Mouse (Mus musculus): ENCODE data around the gene Slc44a5. TPM values are rescaled to one million over a fixed set of nuclear protein-coding genes. Genes with fewer than 3 reads are reported as not detected.

Slc44a5 gene
- polyA plus RNA-seq, 1 experiment from 2014 or later, result 0.73 TPM

DNA sequence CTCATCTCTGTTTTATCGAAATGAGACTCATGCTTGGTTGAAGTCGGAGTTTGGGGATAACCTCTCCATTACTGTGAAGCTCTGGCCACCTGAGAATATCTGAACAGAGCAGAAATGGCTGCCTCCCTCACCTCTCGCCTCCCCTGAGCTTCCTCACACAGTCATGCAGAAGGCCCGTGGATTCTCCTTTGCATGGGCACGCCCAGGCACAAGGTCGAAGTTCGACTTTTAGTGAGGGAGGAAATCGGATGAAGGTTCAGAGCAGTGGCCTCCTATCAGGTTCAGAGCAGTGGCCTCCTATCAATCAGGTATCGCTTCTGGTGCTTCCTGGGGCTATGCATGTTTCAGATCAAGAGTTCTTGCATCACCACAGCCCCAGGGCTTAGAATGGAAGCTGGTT is 295.1 kb downstream of the Slc44a5 start:
- WGBS, result 67% methylated on average over 9 of the region's 9 CpGs
- H3K27me3 ChIP-seq, result peaks cover 37% of the 10 kb centered on the region
- no peak overlapping the region for H3K27ac ChIP-seq
- H3K9me3 ChIP-seq, result no peaks in the 10 kb centered on the region
- peaks cover 3% of the 10 kb centered on the region; the same call in 1 of the 2 replicates for H3K4me1 ChIP-seq
- H3K36me3 ChIP-seq, result no peaks in the 10 kb centered on the region
- H3K4me2 ChIP-seq, result no peak overlapping the region
- no peak overlapping the region for H3K4me3 ChIP-seq
- no peak for ATAC-seq (ENCODE audit: insufficient number of reproducible peaks, low FRiP score, low TSS enrichment, low read depth)
- H3K9ac ChIP-seq, result no peak overlapping the region

DNA sequence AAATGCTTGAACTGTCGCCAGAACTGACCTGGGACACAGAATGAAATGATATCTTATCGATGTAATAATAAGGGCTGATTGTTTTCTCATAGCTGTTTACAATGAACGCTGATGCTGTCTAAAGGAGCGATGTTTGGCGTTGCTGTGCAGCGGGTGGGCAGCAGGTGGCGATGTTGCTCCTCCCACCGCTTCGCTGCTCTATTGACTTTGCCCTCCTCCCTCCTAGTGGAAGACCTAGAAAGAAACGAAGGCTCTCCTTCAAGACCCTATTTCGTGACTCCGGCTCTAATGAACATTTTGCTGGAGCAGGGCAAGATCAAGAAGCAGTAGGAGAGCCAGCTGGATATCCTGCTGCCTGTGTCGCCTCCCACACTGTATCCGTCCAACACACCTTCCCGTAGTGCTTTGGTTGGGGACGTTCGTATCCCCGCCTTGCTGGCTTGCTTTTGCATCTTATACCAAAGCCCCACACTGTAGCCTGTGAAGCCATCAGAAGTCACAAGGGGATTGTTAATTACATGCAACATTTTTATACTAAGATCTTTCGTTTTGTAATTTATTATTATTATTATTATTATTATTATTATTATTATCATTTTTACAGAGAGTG is 296.6 kb downstream of the Slc44a5 start:
- Histone ChIP-seq H3K4me3 (peak overlapping the region; percentile 23), H3K27ac (no peak overlapping the region), H3K27me3 (peaks cover 34% of the 10 kb centered on the region), H3K9me3 (no peaks in the 10 kb centered on the region), H3K4me1 (peaks cover 3% of the 10 kb centered on the region; the same call in 1 of the 2 replicates), H3K4me2 (peak overlapping the region; percentile 43), H3K36me3 (no peaks in the 10 kb centered on the region), H3K9ac (no peak overlapping the region)
- 14% methylated on average over 19 of the region's 19 CpGs for WGBS
- no peak for ATAC-seq (ENCODE audit: insufficient number of reproducible peaks, low FRiP score, low TSS enrichment, low read depth)

DNA sequence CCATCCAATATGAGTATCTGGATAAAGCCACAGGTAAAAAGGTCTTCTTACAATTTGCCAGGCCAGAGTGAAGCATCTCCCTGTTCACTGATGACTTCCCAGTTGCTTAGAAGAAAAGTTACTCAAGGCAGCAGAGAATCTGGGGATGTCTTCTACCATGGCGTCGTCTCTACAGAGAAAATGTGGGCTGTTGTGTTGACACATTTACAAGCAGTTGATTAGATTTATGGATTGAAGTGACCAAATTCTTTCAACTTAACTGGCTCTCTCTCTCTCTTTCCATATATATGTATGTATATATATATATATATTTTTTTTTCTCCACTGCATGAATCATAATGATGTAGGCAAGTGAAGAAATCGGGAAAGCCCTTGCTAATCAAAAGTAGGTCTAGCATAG is 301.4 kb downstream of the Slc44a5 start:
- peaks cover 3% of the 10 kb centered on the region; the same call in 1 of the 2 replicates for H3K4me1 ChIP-seq
- H3K27ac ChIP-seq, result no peak overlapping the region
- WGBS, result 31% methylated on average over 3 of the region's 3 CpGs
- H3K9ac ChIP-seq, result no peak overlapping the region
- peaks cover 32% of the 10 kb centered on the region; the same call in 1 of the 2 replicates for H3K27me3 ChIP-seq
- H3K4me2 ChIP-seq, result no peak overlapping the region
- ATAC-seq (ENCODE audit: insufficient number of reproducible peaks, low FRiP score, low TSS enrichment, low read depth), result no peak
- no peaks in the 10 kb centered on the region for H3K36me3 ChIP-seq
- H3K9me3 ChIP-seq, result no peaks in the 10 kb centered on the region
- H3K4me3 ChIP-seq, result no peak overlapping the region

DNA sequence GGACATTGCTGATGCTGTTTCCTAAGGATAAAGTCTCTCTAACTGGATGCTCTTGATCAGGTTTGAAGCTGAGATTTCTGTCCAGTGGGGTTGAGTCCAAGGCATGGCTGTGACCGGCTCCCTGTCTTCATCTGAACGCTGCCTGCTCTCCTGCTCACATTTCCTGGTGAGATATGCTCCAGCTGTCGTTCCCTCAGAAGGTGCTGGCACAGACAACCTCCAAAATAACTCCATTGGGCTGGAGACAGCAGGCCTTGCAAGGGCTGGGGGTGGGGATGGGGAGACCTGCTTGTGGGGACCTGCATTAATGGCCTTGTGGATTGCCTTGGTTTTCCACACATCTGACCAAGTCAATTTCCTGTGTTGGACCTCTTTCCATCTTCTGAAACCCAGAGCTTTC is 311.0 kb downstream of the Slc44a5 start:
- Histone ChIP-seq H3K4me2 (no peak overlapping the region), H3K27me3 (peaks cover 29% of the 10 kb centered on the region), H3K27ac (no peak overlapping the region), H3K36me3 (no peaks in the 10 kb centered on the region), H3K4me1 (peaks cover 6% of the 10 kb centered on the region; the same call in 1 of the 2 replicates), H3K9ac (no peak overlapping the region), H3K9me3 (no peaks in the 10 kb centered on the region), H3K4me3 (no peak overlapping the region)
- WGBS, result 27% methylated on average over 3 of the region's 3 CpGs
- ATAC-seq (ENCODE audit: insufficient number of reproducible peaks, low FRiP score, low TSS enrichment, low read depth), result no peak

DNA sequence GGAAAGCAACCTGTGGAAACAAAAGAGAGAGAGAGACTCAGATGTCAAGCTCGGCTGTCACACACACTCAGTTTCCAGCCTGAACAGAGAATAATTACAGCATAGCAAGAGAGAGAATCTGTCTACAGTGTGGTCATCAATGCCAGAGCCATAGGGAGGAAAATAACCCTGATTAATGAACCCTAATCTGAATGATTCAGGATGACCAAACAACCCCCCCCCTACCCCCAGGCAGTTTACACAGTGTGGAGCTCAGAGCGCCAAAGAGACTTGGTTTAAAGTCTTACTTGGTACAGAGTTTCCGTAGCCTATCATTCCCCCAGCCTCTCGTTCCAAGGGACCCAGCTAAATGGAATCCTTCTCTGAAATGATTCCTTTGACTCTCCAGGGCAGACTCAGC is 312.1 kb downstream of the Slc44a5 start:
- ATAC-seq (ENCODE audit: insufficient number of reproducible peaks, low FRiP score, low TSS enrichment, low read depth), result no peak
- 46% methylated on average over 4 of the region's 4 CpGs for WGBS
- H3K4me2 ChIP-seq, result no peak overlapping the region
- no peaks in the 10 kb centered on the region for H3K9me3 ChIP-seq
- peaks cover 6% of the 10 kb centered on the region; the same call in 1 of the 2 replicates for H3K4me1 ChIP-seq
- H3K36me3 ChIP-seq, result no peaks in the 10 kb centered on the region
- peaks cover 28% of the 10 kb centered on the region for H3K27me3 ChIP-seq
- H3K27ac ChIP-seq, result no peak overlapping the region
- no peak overlapping the region for H3K9ac ChIP-seq
- H3K4me3 ChIP-seq, result no peak overlapping the region

DNA sequence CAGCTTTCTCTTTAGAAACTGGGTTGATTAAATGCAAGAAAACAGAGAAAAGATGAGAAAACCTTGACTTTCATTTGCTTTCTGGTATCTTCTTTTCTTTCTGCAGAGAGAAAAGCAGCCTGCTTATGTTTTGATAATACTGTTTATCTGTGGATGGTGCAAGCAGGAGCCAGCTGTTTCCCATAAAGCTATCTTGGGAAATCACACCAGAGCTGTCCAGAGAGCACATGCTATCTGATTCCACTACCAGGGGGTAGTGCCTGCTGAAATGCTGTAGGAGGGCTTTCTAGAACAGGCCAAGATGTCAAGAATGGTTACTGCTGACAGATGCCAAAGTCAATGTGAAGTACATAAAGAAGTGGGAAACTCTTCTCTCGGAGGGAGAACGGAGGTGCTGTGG is 314.0 kb downstream of the Slc44a5 start:
- Histone ChIP-seq H3K4me3 (no peak overlapping the region), H3K4me2 (no peak overlapping the region), H3K27ac (no peak overlapping the region), H3K27me3 (peaks cover 32% of the 10 kb centered on the region), H3K9me3 (no peaks in the 10 kb centered on the region), H3K4me1 (peaks cover 6% of the 10 kb centered on the region; the same call in 1 of the 2 replicates), H3K36me3 (no peaks in the 10 kb centered on the region), H3K9ac (no peak overlapping the region)
- WGBS, result 68% methylated on average over 2 of the region's 2 CpGs
- no peak for ATAC-seq (ENCODE audit: insufficient number of reproducible peaks, low FRiP score, low TSS enrichment, low read depth)

DNA sequence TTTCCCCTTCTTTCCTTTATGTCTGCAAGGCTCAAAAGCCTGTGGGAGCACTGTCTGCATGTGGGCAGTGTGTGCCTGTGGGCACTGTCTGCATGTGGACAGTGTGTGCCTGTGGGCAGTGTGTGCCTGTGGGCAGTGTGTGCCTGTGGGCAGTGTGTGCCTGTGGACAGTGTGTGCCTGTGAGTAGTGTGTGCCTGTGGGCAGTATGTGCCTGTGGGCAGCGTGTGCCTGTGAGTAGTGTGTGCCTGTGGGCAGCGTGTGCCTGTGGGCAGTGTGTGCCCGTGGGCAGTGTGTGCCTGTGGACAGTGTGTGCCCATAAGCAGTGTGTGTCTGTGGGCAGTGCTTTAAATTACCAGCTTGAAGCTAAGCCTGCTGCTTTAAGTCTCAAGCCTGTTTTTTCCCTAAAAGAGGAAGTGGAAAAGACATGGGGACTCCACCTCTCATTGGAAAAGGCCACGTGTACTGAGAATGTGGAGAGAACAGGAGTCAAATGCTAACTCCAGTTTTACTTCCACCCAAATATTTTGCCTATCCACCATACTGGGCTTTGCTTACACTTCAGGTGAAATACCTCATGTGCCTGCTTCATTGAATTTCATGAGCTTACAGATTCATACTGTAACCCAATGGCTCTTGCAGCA is 315.3 kb downstream of the Slc44a5 start:
- Histone ChIP-seq H3K4me1 (peaks cover 6% of the 10 kb centered on the region; the same call in 1 of the 2 replicates), H3K9me3 (no peaks in the 10 kb centered on the region), H3K4me3 (no peak overlapping the region), H3K9ac (no peak overlapping the region), H3K27me3 (peaks cover 30% of the 10 kb centered on the region), H3K27ac (no peak overlapping the region), H3K36me3 (no peaks in the 10 kb centered on the region), H3K4me2 (no peak overlapping the region)
- 70% methylated on average over 4 of the region's 4 CpGs for WGBS
- ATAC-seq (ENCODE audit: insufficient number of reproducible peaks, low FRiP score, low TSS enrichment, low read depth), result no peak

DNA sequence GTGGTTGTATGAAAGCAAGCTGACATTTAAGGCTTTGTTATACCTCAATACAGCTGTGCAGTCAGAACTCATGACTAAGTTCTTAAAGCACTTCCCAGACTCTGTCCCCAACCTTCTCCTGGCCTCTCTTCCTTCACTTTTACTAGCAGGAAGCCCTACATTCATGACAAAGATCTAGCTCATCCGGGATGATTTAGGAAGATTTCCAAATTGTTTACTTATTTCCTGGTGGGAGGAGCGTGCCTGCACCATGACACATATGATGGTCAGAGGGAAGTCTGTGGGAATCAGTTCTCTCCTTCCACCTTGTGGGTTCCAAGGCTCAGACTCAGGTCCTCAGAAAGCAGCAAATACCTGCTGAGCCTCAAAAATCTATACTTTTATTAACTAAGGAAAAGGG is 317.1 kb downstream of the Slc44a5 start:
- H3K27me3 ChIP-seq, result peaks cover 29% of the 10 kb centered on the region
- no peaks in the 10 kb centered on the region for H3K9me3 ChIP-seq
- no peak overlapping the region for H3K4me2 ChIP-seq
- no peaks in the 10 kb centered on the region for H3K4me1 ChIP-seq
- H3K4me3 ChIP-seq, result no peak overlapping the region
- ATAC-seq (ENCODE audit: insufficient number of reproducible peaks, low FRiP score, low TSS enrichment, low read depth), result no peak
- H3K36me3 ChIP-seq, result no peaks in the 10 kb centered on the region
- no peak overlapping the region for H3K27ac ChIP-seq
- H3K9ac ChIP-seq, result no peak overlapping the region
- 74% methylated on average over 2 of the region's 2 CpGs for WGBS

DNA sequence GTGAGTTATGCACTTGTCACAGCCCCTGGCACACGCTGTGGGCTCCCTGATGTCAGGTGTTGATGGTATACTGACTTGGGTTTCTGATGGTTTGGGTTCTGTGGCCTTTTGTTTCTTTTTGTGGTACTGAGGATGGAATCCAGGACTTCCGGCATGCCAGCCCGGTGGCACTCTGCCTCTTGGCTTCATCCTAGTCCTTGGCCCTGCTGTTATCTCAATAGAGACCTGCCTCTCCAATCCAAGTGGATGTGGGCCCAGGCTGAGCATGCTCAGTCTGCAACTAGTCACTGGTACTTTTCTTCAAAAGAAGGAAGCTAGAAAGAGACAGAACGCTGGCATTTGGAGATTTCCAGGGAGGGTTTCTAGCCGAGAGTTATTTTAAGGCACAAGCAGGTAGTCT is 318.9 kb downstream of the Slc44a5 start:
- Histone ChIP-seq H3K9me3 (no peaks in the 10 kb centered on the region), H3K27me3 (peaks cover 29% of the 10 kb centered on the region), H3K4me3 (no peak overlapping the region), H3K4me2 (no peak overlapping the region), H3K27ac (no peak overlapping the region), H3K9ac (no peak overlapping the region), H3K36me3 (no peaks in the 10 kb centered on the region), H3K4me1 (peaks cover 5% of the 10 kb centered on the region)
- 80% methylated on average over 5 of the region's 5 CpGs for WGBS
- ATAC-seq (ENCODE audit: insufficient number of reproducible peaks, low FRiP score, low TSS enrichment, low read depth), result no peak

DNA sequence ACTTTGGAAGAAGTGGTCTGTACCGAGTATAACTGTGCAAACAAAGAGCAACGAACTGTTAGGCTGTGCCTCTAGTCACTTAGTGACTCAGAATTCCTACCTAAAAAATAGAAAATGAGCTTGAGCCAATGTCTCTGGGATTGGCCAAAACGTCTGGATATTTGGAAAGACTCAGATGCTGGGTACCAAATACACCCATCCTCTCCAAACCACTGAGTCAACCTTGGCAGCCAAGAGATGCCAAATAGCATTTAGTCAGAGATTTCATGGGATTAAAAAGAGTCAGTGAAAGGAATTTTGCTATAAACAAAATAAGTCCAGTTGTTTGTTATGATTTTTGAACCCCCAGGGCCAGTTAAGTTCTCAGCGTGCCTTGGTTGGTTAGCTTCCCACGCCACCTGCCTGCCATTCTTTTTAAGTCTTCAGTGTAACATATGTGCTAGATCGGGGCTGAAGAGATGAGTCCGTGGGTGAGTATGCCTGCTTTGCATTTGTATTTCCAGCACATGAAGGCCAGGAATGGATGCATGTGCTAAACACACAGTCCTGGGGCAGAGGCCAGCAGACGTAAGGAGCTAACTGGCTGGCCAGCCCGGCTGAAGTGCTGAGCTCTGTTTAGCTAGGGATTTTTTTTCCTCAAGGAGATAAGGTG is 320.7 kb downstream of the Slc44a5 start:
- no peaks in the 10 kb centered on the region for H3K9me3 ChIP-seq
- WGBS, result 65% methylated on average over 9 of the region's 9 CpGs
- H3K4me3 ChIP-seq, result no peak overlapping the region
- H3K36me3 ChIP-seq, result no peaks in the 10 kb centered on the region
- peaks cover 5% of the 10 kb centered on the region for H3K4me1 ChIP-seq
- no peak overlapping the region for H3K27ac ChIP-seq
- H3K4me2 ChIP-seq, result no peak overlapping the region
- H3K27me3 ChIP-seq, result peaks cover 22% of the 10 kb centered on the region
- no peak overlapping the region for H3K9ac ChIP-seq
- no peak for ATAC-seq (ENCODE audit: insufficient number of reproducible peaks, low FRiP score, low TSS enrichment, low read depth)

DNA sequence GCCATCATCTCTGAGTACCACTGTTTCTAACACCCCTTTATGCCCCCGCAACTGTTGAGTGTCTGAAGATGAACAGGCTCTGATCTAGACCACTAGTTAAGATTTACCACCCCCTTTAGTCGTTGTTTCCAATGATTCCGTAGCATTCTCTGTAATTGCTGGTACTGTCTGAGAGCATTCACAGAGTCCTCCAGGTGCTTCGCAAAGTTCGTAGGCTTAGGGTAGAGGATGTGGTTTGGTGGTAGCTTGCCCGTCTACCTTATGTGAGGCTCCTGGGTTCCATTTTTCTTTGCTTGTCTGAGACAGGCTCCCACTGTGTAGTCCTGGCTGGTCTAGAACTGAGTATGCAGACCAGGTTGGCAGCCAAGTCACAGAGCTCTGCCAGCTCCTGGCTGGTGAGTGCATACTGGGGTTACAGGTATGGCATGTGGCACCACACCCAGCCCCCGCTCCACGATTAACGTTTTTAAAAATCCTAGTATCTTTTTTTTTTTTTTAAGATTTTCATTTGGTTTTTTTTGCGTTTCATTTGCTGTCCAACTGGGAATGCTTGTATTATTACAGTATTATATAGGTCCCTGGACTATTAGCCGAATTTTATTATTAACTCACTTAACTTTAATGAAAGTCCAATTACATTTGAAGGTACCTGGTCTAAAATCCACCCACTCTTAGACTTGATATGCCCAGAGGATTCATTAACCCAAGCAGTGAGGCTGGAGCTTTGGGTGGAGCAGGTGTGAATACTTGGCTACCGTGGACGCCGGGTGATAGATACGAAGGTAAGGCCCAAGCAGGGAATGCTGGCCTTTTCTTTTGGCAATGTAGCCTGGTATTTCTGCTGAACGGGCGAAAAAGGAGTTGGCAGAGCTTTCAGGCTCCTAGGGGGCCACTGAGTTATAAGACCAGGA is 321.9 kb downstream of the Slc44a5 start:
- Histone ChIP-seq H3K4me2 (no peak overlapping the region), H3K9me3 (no peaks in the 10 kb centered on the region), H3K36me3 (no peaks in the 10 kb centered on the region), H3K9ac (no peak overlapping the region), H3K27ac (no peak overlapping the region), H3K4me1 (peaks cover 5% of the 10 kb centered on the region), H3K27me3 (peaks cover 18% of the 10 kb centered on the region), H3K4me3 (no peak overlapping the region)
- peak; percentile 65; the same call in 1 of the 2 replicates for ATAC-seq (ENCODE audit: insufficient number of reproducible peaks, low FRiP score, low TSS enrichment, low read depth)
- WGBS, result 56% methylated on average over 17 of the region's 17 CpGs
